Mouse (Mus musculus): ENCODE measurements around the gene Gm49384.

DNA sequence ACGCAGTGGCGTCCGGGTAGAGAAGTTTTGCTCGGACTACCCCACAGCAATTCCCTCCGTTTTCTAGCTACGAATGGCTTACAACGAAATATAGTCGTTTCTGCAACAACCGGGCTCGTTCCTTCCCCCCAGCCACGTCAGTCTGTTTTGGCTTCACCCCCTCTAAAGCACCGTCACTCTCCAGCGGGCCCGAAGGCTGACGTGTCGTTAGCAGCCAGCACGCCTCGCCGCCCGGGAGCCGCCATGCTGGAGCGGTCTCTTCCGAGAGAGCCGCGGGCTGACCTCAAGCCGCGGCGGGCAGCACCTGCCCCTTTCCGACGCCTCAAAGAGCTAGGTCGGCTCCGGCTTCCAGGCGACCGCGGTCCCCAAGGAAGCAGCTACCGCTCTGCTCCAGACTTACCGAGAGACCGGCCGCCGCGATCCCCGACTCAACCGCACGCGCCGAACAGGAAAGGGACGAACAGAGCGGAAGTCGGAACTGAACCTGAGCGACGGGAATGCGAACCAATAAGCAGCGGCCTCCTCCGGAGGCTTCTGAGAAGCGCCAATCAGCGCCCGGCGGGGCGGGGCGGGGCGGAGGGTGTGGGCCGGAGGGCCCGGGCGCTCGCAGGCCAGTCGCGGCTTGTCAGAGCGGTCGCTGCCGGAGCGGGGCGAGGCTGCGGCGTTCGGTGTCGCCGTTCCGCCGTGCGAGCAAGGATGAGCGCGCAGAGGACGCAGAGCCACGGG is 20.3 kb downstream of the Gm49384 start, which contains the start of the genes Rpl36al and Mgat2:
- TF ChIP-seq CTCF (IDR thresholded peaks at IDR 0.05; ENCODE audit: low read depth) = no peak
- TF ChIP-seq EP300 (optimal IDR thresholded peaks at IDR 0.05) = peak; percentile 72

Measured in stomach, postnatal 0 days (tissue).